Mouse (Mus musculus) forebrain, embryonic 11.5 days (tissue): Measurements from ENCODE around the gene Tnnt3. TPM values are rescaled to one million over a fixed set of nuclear protein-coding genes. Genes with fewer than 3 reads are reported as not detected.

Source experiments
- ATAC-seq: fragments of 200-750 bp; cut with Nextera tagmentation; replicated peaks from 2 replicates; pipeline ENCODE4 v1.8.0; 2017; ENCODE audit warnings: moderate TSS enrichment; ENCODE audit not compliant: low FRiP score
- DNase-seq: peaks from one replicate; pipeline ENCODE4 v3.0.0-alpha.2; 2017; ENCODE audit warnings: low spot score
- H3K27ac ChIP-seq: fragments of 300-500 bp; sonication (generic); 2 replicates; pipeline ENCODE4 v1.5.1; 2014; ENCODE audit warnings: low read depth, low read length
- H3K27me3 ChIP-seq: fragments of 300-500 bp; sonication (generic); 2 replicates; pipeline ENCODE4 v1.6.1; 2014; ENCODE audit warnings: mild to moderate bottlenecking, low read length, mixed read lengths; ENCODE audit not compliant: control insufficient read depth, insufficient read depth
- H3K36me3 ChIP-seq: fragments of 300-500 bp; sonication (generic); 2 replicates; pipeline ENCODE4 v1.6.1; 2014; ENCODE audit warnings: mild to moderate bottlenecking, low read length, moderate library complexity, mixed read lengths; ENCODE audit not compliant: control insufficient read depth, insufficient read depth
- H3K4me1 ChIP-seq: fragments of 300-500 bp; sonication (generic); replicated peaks from 2 replicates; pipeline ENCODE4 v1.6.1; 2014; ENCODE audit warnings: low read length, mixed read lengths; ENCODE audit not compliant: control insufficient read depth, insufficient read depth
- H3K4me2 ChIP-seq: fragments of 300-500 bp; sonication (generic); 2 replicates; pipeline ENCODE4 v1.6.1; 2014; ENCODE audit warnings: low read depth, mild to moderate bottlenecking, low read length, moderate library complexity, mixed read lengths; ENCODE audit not compliant: severe bottlenecking
- H3K4me3 ChIP-seq: fragments of 300-500 bp; sonication (generic); 2 replicates; pipeline ENCODE4 v1.5.1; 2014; ENCODE audit warnings: low read depth, low read length
- H3K9ac ChIP-seq: fragments of 300-500 bp; sonication (generic); 2 replicates; pipeline ENCODE4 v1.6.1; 2014; ENCODE audit warnings: low read length
- H3K9me3 ChIP-seq: fragments of 300-500 bp; sonication (generic); 2 replicates; pipeline ENCODE4 v1.6.1; 2016; ENCODE audit warnings: low read length, mixed read lengths; ENCODE audit not compliant: control insufficient read depth
- WGBS: fragments of 180-500 bp; shearing (Covaris S2); extraction: QIAGEN DNeasy Blood & Tissue Kit; methylation state at CpG from one replicate; pipeline ENCODE4 v1.1.7; 2014; 5-methylcytosine and 5-hydroxymethylcytosine counted together
- polyA plus RNA-seq: library from polyadenylated mRNA; unstranded; fragments of >200 nt; fragmentation: Nextera tagmentation; extraction: Ambion mirVana; gene quantifications from 2 replicates; pipeline ENCODE4 v1.2.1, GENCODE M21; 2014

Tnnt3 gene
- polyA plus RNA-seq, 1 experiment from 2014 or later, result 1.0 TPM

- Histone ChIP-seq H3K4me1 (peaks cover 6% of the 10 kb centered on the region; the same call in 1 of the 2 replicates), H3K9me3 (no peaks in the 10 kb centered on the region), H3K27me3 (no peaks in the 10 kb centered on the region), H3K4me2 (no peak overlapping the region), H3K27ac (no peak overlapping the region), H3K9ac (no peak overlapping the region), H3K36me3 (no peaks in the 10 kb centered on the region), H3K4me3 (no peak overlapping the region)
- WGBS, result 40% methylated on average over 11 of the region's 11 CpGs
- no peak for ATAC-seq
- DNase-seq, result no peak
Measured at GRCm38 (mm10) chr7:142553417-142554335, 55.0 kb downstream of the Tnnt3 start.

GRCm38 (mm10) chr7:142554625-142555024 lies 56.0 kb downstream of the Tnnt3 start:
- Histone ChIP-seq H3K27me3 (no peaks in the 10 kb centered on the region), H3K9ac (no peak overlapping the region), H3K36me3 (no peaks in the 10 kb centered on the region), H3K4me2 (no peak overlapping the region), H3K4me1 (peaks cover 5% of the 10 kb centered on the region; the same call in 1 of the 2 replicates), H3K27ac (no peak overlapping the region), H3K4me3 (no peak overlapping the region), H3K9me3 (no peaks in the 10 kb centered on the region)
- WGBS, result 68% methylated on average over 1 of the region's 1 CpGs
- DNase-seq, result no peak
- ATAC-seq, result no peak

- H3K4me1 ChIP-seq, result peaks cover 6% of the 10 kb centered on the region; the same call in 1 of the 2 replicates
- no peak overlapping the region for H3K9ac ChIP-seq
- H3K27ac ChIP-seq, result no peak overlapping the region
- no peak for DNase-seq
- no peaks in the 10 kb centered on the region for H3K9me3 ChIP-seq
- WGBS, result 93% methylated on average over 8 of the region's 8 CpGs
- ATAC-seq, result no peak
- no peaks in the 10 kb centered on the region for H3K27me3 ChIP-seq
- no peak overlapping the region for H3K4me3 ChIP-seq
- no peak overlapping the region for H3K4me2 ChIP-seq
- H3K36me3 ChIP-seq, result no peaks in the 10 kb centered on the region
Measured at GRCm38 (mm10) chr7:142555366-142556088, 56.9 kb downstream of the Tnnt3 start.

GRCm38 (mm10) chr7:142556089-142556476 lies 57.4 kb downstream of the Tnnt3 start:
- no peak for ATAC-seq
- WGBS, result 90% methylated on average over 2 of the region's 2 CpGs
- no peak for DNase-seq
- Histone ChIP-seq H3K36me3 (no peaks in the 10 kb centered on the region), H3K27me3 (no peaks in the 10 kb centered on the region), H3K9me3 (no peaks in the 10 kb centered on the region), H3K4me2 (no peak overlapping the region), H3K4me1 (peaks cover 9% of the 10 kb centered on the region; the same call in 1 of the 2 replicates), H3K4me3 (no peak overlapping the region), H3K9ac (no peak overlapping the region), H3K27ac (no peak overlapping the region)

GRCm38 (mm10) chr7:142557696-142558095 lies 59.1 kb downstream of the Tnnt3 start:
- H3K9ac ChIP-seq, result no peak overlapping the region
- DNase-seq, result no peak
- WGBS, result 12% methylated on average over 6 of the region's 6 CpGs
- H3K4me2 ChIP-seq, result no peak overlapping the region
- no peak overlapping the region for H3K27ac ChIP-seq
- H3K9me3 ChIP-seq, result no peaks in the 10 kb centered on the region
- H3K27me3 ChIP-seq, result no peaks in the 10 kb centered on the region
- no peak for ATAC-seq
- no peak overlapping the region for H3K4me3 ChIP-seq
- H3K36me3 ChIP-seq, result no peaks in the 10 kb centered on the region
- H3K4me1 ChIP-seq, result peaks cover 10% of the 10 kb centered on the region; the same call in 1 of the 2 replicates

GRCm38 (mm10) chr7:142558511-142559146 lies 60.0 kb downstream of the Tnnt3 start:
- H3K4me1 ChIP-seq, result peaks cover 11% of the 10 kb centered on the region; the same call in 1 of the 2 replicates
- WGBS, result 89% methylated on average over 9 of the region's 9 CpGs
- no peak overlapping the region for H3K27ac ChIP-seq

GRCm38 (mm10) chr7:142559651-142560175 lies 61.1 kb downstream of the Tnnt3 start:
- ATAC-seq, result no peak
- Histone ChIP-seq H3K9me3 (no peaks in the 10 kb centered on the region), H3K4me3 (no peak overlapping the region), H3K27me3 (no peaks in the 10 kb centered on the region), H3K27ac (no peak overlapping the region), H3K4me2 (no peak overlapping the region), H3K4me1 (peaks cover 7% of the 10 kb centered on the region; the same call in 1 of the 2 replicates), H3K9ac (no peak overlapping the region), H3K36me3 (no peaks in the 10 kb centered on the region)
- no peak for DNase-seq
- WGBS, result 51% methylated on average over 5 of the region's 5 CpGs

More at GRCm38 (mm10) chr7:142558511-142559146, 60.0 kb downstream of the Tnnt3 start:
- ATAC-seq, result no peak
- Histone ChIP-seq H3K9me3 (no peaks in the 10 kb centered on the region), H3K4me2 (no peak overlapping the region), H3K9ac (no peak overlapping the region), H3K4me3 (no peak overlapping the region), H3K36me3 (no peaks in the 10 kb centered on the region), H3K27me3 (no peaks in the 10 kb centered on the region)
- DNase-seq, result no peak
